Mouse (Mus musculus) E14TG2a.4 (cell line): ENCODE measurements around the gene Npy4r.

Experiments used
- CTCF ChIP-seq: conservative IDR thresholded peaks from 2 replicates; pipeline ENCODE4 v1.5.1; 2014; ENCODE audit warnings: low read length
- POU5F1 ChIP-seq: IDR thresholded peaks from 2 replicates; pipeline ENCODE4 v1.6.1; 2014; ENCODE audit warnings: low read length, borderline replicate concordance

DNA sequence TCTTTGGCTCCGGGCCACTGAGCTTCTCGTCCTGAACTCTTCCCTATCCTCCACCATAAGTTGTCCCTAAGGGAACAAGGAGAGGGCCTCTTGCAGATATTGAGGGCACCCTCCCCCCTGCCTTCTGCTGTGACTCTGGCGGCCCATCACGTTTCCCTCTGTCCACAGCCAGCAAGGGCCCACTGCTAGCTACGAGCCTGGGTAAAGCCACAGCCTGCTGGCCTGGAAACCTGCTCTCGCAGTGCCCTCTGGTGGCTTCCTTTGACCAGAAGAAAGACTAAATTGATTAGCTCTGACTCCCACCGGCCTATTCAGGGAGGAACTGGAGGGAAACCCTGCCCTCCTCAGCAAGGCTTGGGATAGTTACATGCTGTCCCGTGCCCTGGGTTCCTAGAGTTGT is 47.4 kb downstream of the Npy4r start:
- TF ChIP-seq CTCF (peak; percentile 38), POU5F1 (no peak)
